Mouse (Mus musculus) v-Abl transformed pro-B cells (cell line): ENCODE results near the gene Pllp.

Source experiments
- in situ Hi-C, 2 experiments: fragments of 400-800 bp; cut with MboI; formaldehyde crosslinking; loops; one replicate each; pipeline ENCODE4 v1.15.1; 2025; ENCODE audit not compliant: unreplicated experiment in 2 of 2

Pllp gene

DNA sequence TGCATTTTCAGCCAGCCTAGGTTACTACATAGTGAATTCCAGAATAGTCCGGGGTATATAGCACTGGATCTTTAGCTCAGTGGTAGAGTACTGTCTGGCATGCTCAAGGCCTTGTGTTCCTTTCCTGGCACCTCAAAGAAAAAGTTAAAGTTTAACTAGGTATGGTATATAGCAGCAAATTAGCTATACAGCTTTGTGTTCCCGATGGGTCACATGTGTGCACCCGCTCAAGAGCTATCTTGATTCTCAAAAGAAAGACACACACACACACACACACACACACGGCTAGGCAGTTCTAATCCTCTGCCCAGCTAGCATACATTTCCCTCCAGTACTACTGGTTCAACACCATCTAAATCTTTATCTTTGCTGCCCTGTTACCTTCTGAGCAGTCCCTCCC, 35.7 kb downstream of the Pllp start:
- in situ Hi-C loops = no loop called here

DNA sequence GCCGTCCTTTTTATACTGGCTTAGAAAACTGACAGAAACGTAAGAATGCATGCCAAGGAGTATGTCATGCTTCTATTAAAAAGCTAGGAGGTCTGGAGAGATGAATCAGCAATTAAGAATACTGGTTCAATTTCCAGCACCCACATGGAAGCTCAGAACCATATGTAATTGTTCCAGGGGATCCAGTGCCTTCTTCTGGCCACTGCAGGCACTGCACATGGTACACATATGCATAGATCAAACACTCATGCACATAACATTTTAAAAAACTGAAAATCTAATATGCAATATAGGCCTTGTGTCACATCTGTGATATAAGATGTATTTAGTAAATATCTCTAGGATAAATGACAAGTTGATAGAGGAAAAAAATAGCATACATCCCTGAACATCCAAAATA, 38.0 kb downstream of the Pllp start:
- in situ Hi-C loops = no loop called here

DNA sequence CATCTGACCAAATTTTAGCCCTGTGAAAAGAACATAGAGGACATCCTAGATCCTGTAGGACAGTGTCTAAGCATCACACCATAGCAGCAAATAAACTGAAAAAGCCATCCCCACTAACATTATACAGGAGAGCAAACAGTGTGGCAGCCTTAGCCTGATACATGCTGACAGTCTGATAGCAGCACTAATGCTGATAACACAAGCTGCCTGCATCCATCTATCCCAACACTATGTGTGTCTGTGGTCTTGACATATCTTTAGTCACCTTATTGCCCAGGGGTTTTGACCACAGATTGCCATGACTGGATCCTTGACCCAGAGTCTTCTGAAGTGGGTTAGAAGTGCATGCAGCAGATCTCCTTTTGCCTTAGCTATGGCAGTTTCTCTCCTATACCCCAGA, 41.1 kb downstream of the Pllp start:
- in situ Hi-C loops = no loop called here

DNA sequence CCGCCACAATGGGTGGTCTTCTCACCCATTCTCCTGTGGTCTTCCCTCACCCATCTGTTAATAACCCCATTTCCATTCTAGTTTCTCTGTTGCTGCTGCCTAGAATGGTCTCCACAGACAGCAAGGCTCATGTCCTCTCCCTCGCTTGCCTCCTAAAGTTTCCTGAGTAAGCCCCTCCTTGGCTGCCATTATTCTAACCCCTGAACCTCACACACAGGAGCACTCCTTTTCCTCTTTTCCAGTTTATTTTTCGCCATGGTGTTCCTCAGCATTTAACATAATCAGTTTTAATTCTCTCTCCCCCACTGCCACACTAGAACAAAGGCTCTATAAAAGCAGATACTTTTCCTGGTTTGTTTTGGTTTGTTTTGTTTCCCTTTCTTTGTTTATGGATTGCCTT, 43.1 kb downstream of the Pllp start:
- in situ Hi-C loops = no loop called here

DNA sequence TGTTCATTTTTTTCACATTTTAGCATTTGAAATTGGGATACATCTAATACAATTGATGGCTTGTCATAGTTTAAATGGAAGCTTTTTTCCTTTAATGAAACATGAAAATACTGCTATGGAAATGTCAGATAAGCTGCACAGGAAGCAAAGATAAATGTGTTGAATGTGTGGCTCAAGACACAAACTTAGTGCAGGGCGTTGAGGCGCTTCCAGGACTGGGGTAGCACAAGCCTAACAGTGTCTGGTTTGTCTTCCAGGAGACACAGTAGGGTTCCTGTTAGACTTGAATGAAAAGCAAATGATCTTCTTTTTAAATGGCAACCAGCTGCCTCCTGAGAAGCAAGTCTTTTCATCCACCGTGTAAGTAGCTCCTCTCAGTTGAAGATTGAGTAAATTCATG, 46.6 kb downstream of the Pllp start:
- in situ Hi-C loops = no loop called here

DNA sequence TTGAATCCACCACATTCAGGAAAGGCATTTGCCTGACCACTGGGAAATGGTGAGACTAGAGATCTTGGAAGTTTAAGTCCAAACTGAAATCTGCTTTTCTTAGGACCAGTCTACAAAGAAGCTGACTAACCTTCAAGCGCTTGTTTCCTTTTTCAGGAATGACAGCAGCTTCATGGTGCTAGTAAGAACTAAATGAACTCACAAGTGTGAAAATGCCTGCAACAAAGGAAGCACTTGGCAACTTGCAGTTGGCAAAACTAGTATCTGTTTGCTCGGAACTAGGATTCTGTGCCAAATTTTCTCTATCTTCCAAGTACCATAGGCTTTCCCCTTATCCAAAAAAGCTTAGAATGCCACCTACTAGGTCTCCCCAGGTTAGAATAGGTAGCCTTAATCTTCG, 49.9 kb downstream of the Pllp start:
- in situ Hi-C loops = no loop called here

DNA sequence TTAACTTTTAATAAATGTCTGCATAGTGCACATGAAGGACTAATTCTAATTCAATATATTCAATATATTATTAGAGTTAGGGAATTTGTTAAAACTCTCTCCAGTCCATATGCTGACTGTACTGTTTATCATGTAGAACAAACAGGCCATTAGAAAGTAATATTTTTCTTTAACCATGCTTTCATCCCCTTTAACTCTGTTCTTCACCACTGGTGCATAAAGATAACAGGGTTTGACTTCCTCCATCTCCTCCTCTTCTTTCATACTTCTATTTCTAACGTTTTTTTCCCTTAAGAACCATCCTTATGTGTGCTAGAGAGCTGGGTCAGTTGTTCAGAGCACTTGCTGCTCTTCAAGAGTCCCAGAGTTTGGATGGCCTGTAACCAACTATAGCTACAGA, 50.9 kb downstream of the Pllp start:
- in situ Hi-C loops = no loop called here

DNA sequence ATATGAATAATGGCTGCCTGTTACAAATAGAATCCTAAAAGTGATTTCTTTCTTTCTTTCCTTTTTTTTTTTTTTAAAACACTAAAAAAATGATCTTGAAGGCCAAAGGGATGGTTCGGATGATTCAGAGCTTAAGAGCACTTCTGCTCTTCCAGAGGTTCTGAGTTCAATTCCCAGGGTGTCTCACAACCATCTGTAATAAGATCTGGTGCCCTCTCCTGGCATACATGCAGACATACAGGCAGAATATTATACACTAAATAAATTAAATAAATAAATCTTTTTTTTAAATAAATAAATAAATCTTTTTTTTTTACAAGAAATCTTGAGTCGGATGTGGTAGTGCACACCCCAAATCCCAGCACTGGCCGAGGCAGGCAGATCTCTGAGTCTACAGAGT, 54.1 kb downstream of the Pllp start:
- in situ Hi-C loops = no loop called here

DNA sequence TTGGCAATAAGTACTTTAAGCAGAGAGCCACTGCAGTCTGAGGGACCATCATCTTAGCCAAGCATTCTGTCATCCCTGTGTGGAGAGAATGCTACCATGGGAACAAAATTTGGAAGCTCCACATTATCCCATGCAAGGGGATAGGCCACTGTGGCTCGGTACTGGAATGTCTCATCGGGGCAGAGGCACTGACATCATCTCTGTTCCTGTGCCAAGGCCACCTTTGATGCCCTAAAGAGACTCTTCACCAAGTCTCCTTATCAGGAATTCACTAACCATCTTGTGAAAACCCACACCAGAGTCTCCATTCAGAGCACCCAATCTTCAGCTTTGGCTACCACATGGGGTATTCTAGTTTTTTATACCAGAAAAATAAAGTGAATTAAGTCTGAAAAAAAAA, 54.9 kb downstream of the Pllp start:
- in situ Hi-C loops = no loop called here

DNA sequence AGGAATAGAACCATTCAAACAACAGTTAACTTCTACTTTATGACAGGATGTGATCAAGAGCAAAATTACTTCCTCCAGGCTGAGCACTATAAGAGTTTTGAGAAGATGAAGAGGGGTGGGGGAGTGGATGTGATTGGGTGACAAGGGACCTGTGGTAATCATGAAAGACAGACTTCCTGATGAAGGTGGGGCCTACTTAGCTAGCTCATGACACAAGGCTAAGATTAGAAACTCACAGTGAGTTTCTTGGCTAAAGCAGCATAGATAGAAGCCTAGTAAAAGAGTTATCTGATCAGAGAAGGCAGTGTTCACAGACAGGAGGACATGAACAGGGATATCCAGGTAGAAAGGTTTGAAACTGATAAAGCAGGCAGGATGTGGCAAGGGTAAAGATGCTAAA, 61.9 kb downstream of the Pllp start:
- in situ Hi-C loops = no loop called here

DNA sequence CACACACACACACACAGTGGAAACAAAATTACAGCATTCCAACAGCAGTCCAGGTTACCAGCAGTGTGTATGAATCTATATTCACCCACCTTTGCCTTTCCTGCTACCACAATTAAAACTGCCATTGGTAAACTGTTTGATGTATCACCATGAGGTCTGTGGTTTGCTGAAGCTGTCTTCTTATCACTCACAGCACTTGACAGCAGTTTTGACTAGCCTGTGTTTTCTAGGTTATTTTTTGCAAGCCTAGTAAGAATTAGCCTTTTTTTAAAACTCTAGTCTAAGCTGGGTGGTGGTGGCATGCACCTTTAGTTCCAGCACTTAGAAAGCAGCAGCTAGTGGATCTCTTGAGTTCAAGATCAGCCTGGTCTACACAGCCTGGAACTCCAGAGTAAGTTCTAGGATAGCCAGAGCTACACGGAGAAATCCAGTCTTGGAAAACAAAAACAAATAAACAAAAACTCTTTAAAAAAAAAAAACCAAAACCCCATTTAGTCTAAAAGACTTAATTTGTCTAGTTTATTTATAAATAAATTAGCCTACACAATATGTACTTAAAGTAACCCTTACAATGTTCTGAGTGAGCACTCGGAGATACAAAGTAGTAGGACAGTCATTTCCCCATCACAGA, 62.4 kb downstream of the Pllp start:
- in situ Hi-C loops = no loop called here
